Mouse (Mus musculus) heart, embryonic 15.5 days (tissue): ENCODE results near the gene Cyp46a1. TPM values are rescaled to one million over a fixed set of nuclear protein-coding genes. Genes with fewer than 3 reads are reported as not detected.

Source experiments
- ATAC-seq: fragments of 200-750 bp; cut with Nextera tagmentation; replicated peaks from 2 replicates; pipeline ENCODE4 v1.8.0; 2017; ENCODE audit warnings: low read depth, moderate TSS enrichment; ENCODE audit not compliant: insufficient number of reproducible peaks, insufficient read depth, low FRiP score
- H3K27ac ChIP-seq: fragments of 300-500 bp; sonication (generic); 2 replicates; pipeline ENCODE4 v1.5.1; 2015; ENCODE audit warnings: mild to moderate bottlenecking, inconsistent platforms
- H3K27me3 ChIP-seq: fragments of 300-500 bp; sonication (generic); 2 replicates; pipeline ENCODE4 v1.6.1; 2015; ENCODE audit warnings: inconsistent platforms
- H3K36me3 ChIP-seq: fragments of 300-500 bp; sonication (generic); 2 replicates; pipeline ENCODE4 v1.6.1; 2015; ENCODE audit warnings: mild to moderate bottlenecking, inconsistent platforms
- H3K4me1 ChIP-seq: fragments of 300-500 bp; sonication (generic); replicated peaks from 2 replicates; pipeline ENCODE4 v1.6.1; 2015; ENCODE audit warnings: inconsistent platforms
- H3K4me2 ChIP-seq: fragments of 300-500 bp; sonication (generic); 2 replicates; pipeline ENCODE4 v1.6.1; 2015; ENCODE audit warnings: inconsistent platforms, mild to moderate bottlenecking, moderate library complexity
- H3K4me3 ChIP-seq: fragments of 300-500 bp; sonication (generic); 2 replicates; pipeline ENCODE4 v1.5.1; 2015; ENCODE audit warnings: mild to moderate bottlenecking, inconsistent platforms
- H3K9ac ChIP-seq: fragments of 300-500 bp; sonication (generic); 2 replicates; pipeline ENCODE4 v1.6.1; 2015; ENCODE audit warnings: mild to moderate bottlenecking, inconsistent platforms
- H3K9me3 ChIP-seq: fragments of 300-500 bp; sonication (generic); replicated peaks from 2 replicates; pipeline ENCODE4 v1.6.1; 2016; ENCODE audit warnings: inconsistent platforms
- WGBS: fragments of 180-500 bp; shearing (Covaris S2); methylation state at CpG from one replicate; pipeline ENCODE4 v1.1.7; 2015; ENCODE audit warnings: mixed read lengths; 5-methylcytosine and 5-hydroxymethylcytosine counted together
- polyA plus RNA-seq: library from polyadenylated mRNA; unstranded; fragments of >200 nt; fragmentation: Nextera tagmentation; extraction: Ambion mirVana; gene quantifications from 2 replicates; pipeline ENCODE4 v1.2.1, GENCODE M21; 2015

The Cyp46a1 gene
- polyA plus RNA-seq, 1 experiment from 2014 or later, result 5.6 TPM

GRCm38 (mm10) chr12:108389718-108390117 lies 55.5 kb downstream of the Cyp46a1 start:
- Histone ChIP-seq H3K4me3 (no peak overlapping the region), H3K4me2 (no peak overlapping the region), H3K36me3 (no peaks in the 10 kb centered on the region), H3K9me3 (no peaks in the 10 kb centered on the region), H3K4me1 (peaks cover 51% of the 10 kb centered on the region), H3K27ac (no peak overlapping the region), H3K27me3 (no peaks in the 10 kb centered on the region), H3K9ac (no peak overlapping the region)
- ATAC-seq, result no peak
- 62% methylated on average over 3 of the region's 3 CpGs for WGBS

DNA sequence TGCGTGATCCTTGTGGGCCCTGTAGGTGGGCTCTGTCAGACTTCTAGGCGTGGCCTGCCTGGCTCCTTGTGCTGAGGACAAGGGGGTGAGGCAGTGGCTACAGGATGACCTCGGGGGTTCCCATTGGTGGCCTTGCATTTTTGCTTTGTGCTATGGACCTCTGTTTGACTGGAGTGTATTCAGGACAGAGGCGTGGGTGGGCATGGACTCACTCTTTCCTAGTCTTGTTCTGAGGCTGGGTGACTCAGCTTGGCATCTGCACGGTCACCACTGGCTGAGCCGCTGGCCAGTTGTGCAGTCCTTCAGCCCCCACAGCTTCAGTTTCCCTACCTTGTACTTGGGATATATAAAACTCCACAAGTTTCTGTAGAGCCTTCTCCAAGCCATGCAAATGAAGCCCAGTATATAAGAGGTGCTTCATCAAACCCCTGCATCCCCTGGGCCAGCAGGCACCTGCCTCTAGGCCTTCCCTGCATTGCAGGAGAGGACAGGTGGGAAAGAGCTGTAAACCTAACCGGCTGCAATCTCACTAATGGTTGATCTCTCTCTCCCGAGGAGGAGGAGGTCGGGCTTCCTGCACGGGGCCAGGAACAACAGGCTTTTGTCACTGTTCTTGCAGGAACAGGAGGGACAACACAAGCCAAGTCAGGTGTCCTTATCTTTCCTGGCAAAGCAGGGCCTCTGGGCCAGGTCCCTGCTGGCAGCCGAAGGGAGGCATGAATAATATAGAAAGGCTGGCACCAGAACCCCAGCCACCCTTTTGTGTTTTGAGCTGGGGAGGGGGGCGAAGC lies 58.3 kb downstream of the Cyp46a1 start:
- no peaks in the 10 kb centered on the region for H3K9me3 ChIP-seq
- peak overlapping the region; percentile 61 for H3K27ac ChIP-seq
- no peak overlapping the region for H3K4me3 ChIP-seq
- no peaks in the 10 kb centered on the region for H3K36me3 ChIP-seq
- H3K27me3 ChIP-seq, result no peaks in the 10 kb centered on the region
- H3K4me1 ChIP-seq, result peaks cover 33% of the 10 kb centered on the region
- 56% methylated on average over 12 of the region's 12 CpGs for WGBS
- ATAC-seq, result no peak
- 0 out of 2 replicates have a peak overlapping the region, but pooled peaks have one; percentile 5 for H3K4me2 ChIP-seq
- H3K9ac ChIP-seq, result no peak overlapping the region

DNA sequence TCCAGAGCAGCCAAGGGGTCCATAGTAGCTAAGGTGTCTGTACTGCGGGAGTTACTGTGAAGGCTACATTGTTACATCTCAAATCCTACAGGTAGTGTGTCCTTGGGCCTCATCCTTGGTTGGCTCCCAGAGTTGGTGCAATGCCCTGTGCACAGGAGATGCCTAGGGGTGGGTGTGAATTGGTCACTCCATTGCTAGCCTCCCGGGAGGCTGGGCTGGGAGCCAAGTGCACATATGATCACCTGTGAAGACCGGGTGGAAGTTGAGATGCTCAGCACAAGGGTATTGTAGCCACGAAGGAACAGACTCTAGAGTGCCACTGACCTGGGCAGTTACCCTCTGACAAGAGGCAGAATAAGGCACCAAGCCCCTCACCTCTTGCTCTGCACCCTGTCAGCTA lies 58.9 kb downstream of the Cyp46a1 start:
- Histone ChIP-seq H3K4me2 (0 out of 2 replicates have a peak overlapping the region, but pooled peaks have one; percentile 5), H3K4me1 (peaks cover 27% of the 10 kb centered on the region), H3K27me3 (no peaks in the 10 kb centered on the region), H3K4me3 (no peak overlapping the region), H3K27ac (peak overlapping the region; percentile 61), H3K36me3 (no peaks in the 10 kb centered on the region), H3K9ac (peak overlapping the region; percentile 14; the same call in 1 of the 2 replicates), H3K9me3 (no peaks in the 10 kb centered on the region)
- WGBS, result 44% methylated on average over 4 of the region's 4 CpGs
- no peak; the same call in 1 of the 2 replicates for ATAC-seq

GRCm38 (mm10) chr12:108393637-108394036 lies 59.5 kb downstream of the Cyp46a1 start:
- peak; percentile 78 for ATAC-seq
- H3K4me2 ChIP-seq, result no peak overlapping the region
- no peak overlapping the region for H3K4me3 ChIP-seq
- H3K4me1 ChIP-seq, result peaks cover 27% of the 10 kb centered on the region
- H3K36me3 ChIP-seq, result no peaks in the 10 kb centered on the region
- H3K27ac ChIP-seq, result peak overlapping the region; percentile 61
- H3K9me3 ChIP-seq, result no peaks in the 10 kb centered on the region
- no peaks in the 10 kb centered on the region for H3K27me3 ChIP-seq
- 56% methylated on average over 4 of the region's 4 CpGs for WGBS
- H3K9ac ChIP-seq, result peak overlapping the region; percentile 14; the same call in 1 of the 2 replicates

- ATAC-seq, result no peak
- peaks cover 27% of the 10 kb centered on the region for H3K4me1 ChIP-seq
- no peaks in the 10 kb centered on the region for H3K9me3 ChIP-seq
- H3K4me2 ChIP-seq, result no peak overlapping the region
- H3K27me3 ChIP-seq, result no peaks in the 10 kb centered on the region
- H3K9ac ChIP-seq, result no peak overlapping the region
- H3K4me3 ChIP-seq, result no peak overlapping the region
- no peak overlapping the region for H3K27ac ChIP-seq
- WGBS, result 90% methylated on average over 17 of the region's 17 CpGs
- no peaks in the 10 kb centered on the region for H3K36me3 ChIP-seq
Measured at GRCm38 (mm10) chr12:108394534-108395284, 60.5 kb downstream of the Cyp46a1 start.

DNA sequence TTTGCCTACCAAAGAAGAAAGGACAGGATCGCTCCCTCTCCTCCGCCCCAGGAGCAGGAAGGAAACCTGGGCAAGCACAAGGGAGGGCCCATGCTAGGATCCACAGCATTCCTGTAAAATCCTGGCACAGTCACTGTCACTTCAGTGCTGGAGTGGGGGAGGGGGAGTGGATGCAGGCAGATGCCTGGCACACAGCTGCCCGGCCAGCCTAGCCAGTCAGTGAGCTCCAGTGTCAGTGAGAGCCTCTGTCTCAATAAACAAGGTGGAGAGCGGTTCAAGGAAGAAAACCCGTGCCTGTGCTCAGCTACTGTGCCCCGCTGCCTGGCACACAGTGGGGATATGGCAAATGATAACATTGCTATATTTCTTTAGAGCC lies 61.1 kb downstream of the Cyp46a1 start:
- 84% methylated on average over 6 of the region's 6 CpGs for whole genome bisulfite sequencing
- Histone ChIP-seq H3K9me3 (no peaks in the 10 kb centered on the region), H3K36me3 (no peaks in the 10 kb centered on the region), H3K27ac (no peak overlapping the region), H3K4me2 (no peak overlapping the region), H3K27me3 (no peaks in the 10 kb centered on the region), H3K4me1 (peaks cover 27% of the 10 kb centered on the region), H3K9ac (no peak overlapping the region), H3K4me3 (no peak overlapping the region)
- no peak for ATAC-seq

DNA sequence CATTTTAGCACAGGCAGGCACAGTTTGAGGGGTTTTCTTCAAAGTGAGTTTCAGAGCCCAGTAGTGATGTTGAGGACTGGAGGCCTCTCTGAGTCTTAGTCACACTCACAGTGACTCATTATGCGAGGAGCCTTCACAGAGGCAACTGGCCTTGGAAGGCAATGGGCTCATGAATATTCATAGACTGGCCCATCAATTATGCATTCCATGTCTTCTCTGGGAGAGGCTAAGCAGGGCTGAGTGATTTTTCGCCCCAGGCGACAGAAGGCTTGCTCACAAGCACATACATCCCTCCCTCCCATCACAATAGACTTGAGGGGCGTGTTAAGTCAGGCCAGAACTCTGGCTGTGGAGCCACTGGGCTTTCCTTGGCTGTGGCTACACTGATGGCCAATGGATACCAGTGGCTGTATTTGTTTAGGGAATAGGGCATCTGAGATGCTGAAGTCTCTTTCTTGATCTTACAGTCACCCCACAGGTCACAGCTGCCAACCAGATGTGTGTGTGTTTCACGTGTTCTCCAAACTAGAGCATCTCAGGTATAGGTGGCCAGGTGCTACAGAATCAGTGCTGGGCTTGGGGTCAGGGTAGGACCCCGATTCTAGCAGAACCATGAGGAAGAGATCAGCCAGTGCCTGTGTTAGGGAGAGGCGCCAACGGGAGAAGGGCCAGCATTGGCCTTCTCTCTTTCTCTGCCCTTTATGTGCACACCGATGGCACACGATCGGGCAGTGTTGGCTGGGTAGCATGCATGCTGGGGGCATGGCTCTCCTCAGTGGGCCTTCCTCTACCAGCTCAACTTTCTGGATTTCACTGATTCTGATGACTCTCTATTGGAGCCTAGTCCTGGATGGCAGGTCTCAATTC lies 62.1 kb downstream of the Cyp46a1 start:
- 83% methylated on average over 11 of the region's 11 CpGs for WGBS
- no peak overlapping the region for H3K4me3 ChIP-seq
- no peak overlapping the region for H3K4me2 ChIP-seq
- H3K27me3 ChIP-seq, result no peaks in the 10 kb centered on the region
- H3K4me1 ChIP-seq, result peaks cover 33% of the 10 kb centered on the region
- H3K27ac ChIP-seq, result no peak overlapping the region
- no peaks in the 10 kb centered on the region for H3K9me3 ChIP-seq
- no peaks in the 10 kb centered on the region for H3K36me3 ChIP-seq
- no peak for ATAC-seq
- H3K9ac ChIP-seq, result no peak overlapping the region

GRCm38 (mm10) chr12:108398681-108399080 lies 64.5 kb downstream of the Cyp46a1 start:
- ATAC-seq, result no peak
- H3K27ac ChIP-seq, result no peak overlapping the region
- no peak overlapping the region for H3K4me2 ChIP-seq
- H3K36me3 ChIP-seq, result no peaks in the 10 kb centered on the region
- no peaks in the 10 kb centered on the region for H3K9me3 ChIP-seq
- 75% methylated on average over 7 of the region's 7 CpGs for WGBS
- H3K9ac ChIP-seq, result no peak overlapping the region
- peaks cover 14% of the 10 kb centered on the region for H3K4me1 ChIP-seq
- H3K4me3 ChIP-seq, result no peak overlapping the region
- H3K27me3 ChIP-seq, result no peaks in the 10 kb centered on the region

- Histone ChIP-seq H3K4me1 (peaks cover 9% of the 10 kb centered on the region), H3K9ac (no peak overlapping the region), H3K4me2 (no peak overlapping the region), H3K36me3 (no peaks in the 10 kb centered on the region), H3K27me3 (no peaks in the 10 kb centered on the region), H3K27ac (no peak overlapping the region), H3K4me3 (no peak overlapping the region), H3K9me3 (no peaks in the 10 kb centered on the region)
- WGBS, result 81% methylated on average over 8 of the region's 8 CpGs
- no peak for ATAC-seq
Measured at GRCm38 (mm10) chr12:108399191-108399590, 65.0 kb downstream of the Cyp46a1 start.

- H3K4me2 ChIP-seq, result no peak overlapping the region
- H3K27me3 ChIP-seq, result no peaks in the 10 kb centered on the region
- WGBS, result 53% methylated on average over 8 of the region's 8 CpGs
- no peak overlapping the region for H3K27ac ChIP-seq
- H3K4me3 ChIP-seq, result no peak overlapping the region
- no peaks in the 10 kb centered on the region for H3K36me3 ChIP-seq
- no peak overlapping the region for H3K9ac ChIP-seq
- ATAC-seq, result no peak
- H3K4me1 ChIP-seq, result peaks cover 9% of the 10 kb centered on the region
- H3K9me3 ChIP-seq, result no peaks in the 10 kb centered on the region
Measured at GRCm38 (mm10) chr12:108400951-108401350, 66.8 kb downstream of the Cyp46a1 start.

DNA sequence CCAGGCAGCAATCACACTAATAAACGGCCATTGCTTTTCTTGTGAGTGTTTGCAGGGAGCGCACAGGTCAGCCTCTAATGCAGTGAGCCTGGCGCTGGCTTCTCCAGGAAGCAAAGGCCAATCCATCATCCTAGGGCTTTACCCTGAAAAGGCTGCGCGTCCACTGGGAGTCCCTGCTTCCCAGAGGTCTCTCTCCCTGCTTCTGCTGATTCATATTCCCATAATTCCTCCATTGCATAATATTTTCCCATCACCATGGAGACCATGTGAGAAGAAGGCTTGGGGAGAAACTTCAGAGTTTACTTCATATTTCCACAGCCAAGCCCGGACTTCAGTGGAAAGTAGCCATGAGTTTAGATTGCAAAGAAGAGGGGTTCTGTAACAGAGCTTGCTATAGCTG lies 69.8 kb downstream of the Cyp46a1 start:
- H3K4me2 ChIP-seq, result no peak overlapping the region
- no peaks in the 10 kb centered on the region for H3K27me3 ChIP-seq
- no peak overlapping the region for H3K4me3 ChIP-seq
- H3K27ac ChIP-seq, result no peak overlapping the region; the same call in 1 of the 2 replicates
- ATAC-seq, result peak; percentile 47
- 57% methylated on average over 6 of the region's 6 CpGs for WGBS
- H3K9ac ChIP-seq, result no peak overlapping the region
- H3K9me3 ChIP-seq, result no peaks in the 10 kb centered on the region
- H3K4me1 ChIP-seq, result peaks cover 15% of the 10 kb centered on the region
- no peaks in the 10 kb centered on the region for H3K36me3 ChIP-seq
